Mouse (Mus musculus) kidney, embryonic 14.5 days (tissue): ENCODE data around the gene Cd83. TPM values are rescaled to one million over a fixed set of nuclear protein-coding genes. Genes with fewer than 3 reads are reported as not detected.
A peak's percentile ranks its signal among the peaks of the same experiment; 100 is the strongest.

ENCODE experiments used
- ATAC-seq: fragments of 200-750 bp; cut with Nextera tagmentation; 2 replicates; pipeline ENCODE4 v1.8.0; 2017; ENCODE audit warnings: moderate number of reproducible peaks, mild to moderate bottlenecking, moderate TSS enrichment, moderate library complexity; ENCODE audit not compliant: low FRiP score, low TSS enrichment
- H3K27ac ChIP-seq: fragments of 300-500 bp; sonication (generic); 2 replicates; pipeline ENCODE4 v1.5.1; 2014; ENCODE audit warnings: low read depth, mild to moderate bottlenecking, low read length, moderate library complexity, mixed read lengths
- H3K27me3 ChIP-seq: fragments of 300-500 bp; sonication (generic); 2 replicates; pipeline ENCODE4 v1.6.1; 2014; ENCODE audit warnings: mild to moderate bottlenecking, low read length; ENCODE audit not compliant: control insufficient read depth, insufficient read depth
- H3K36me3 ChIP-seq: fragments of 300-500 bp; sonication (generic); 2 replicates; pipeline ENCODE4 v1.6.1; 2014; ENCODE audit warnings: low read length, mixed read lengths; ENCODE audit not compliant: control insufficient read depth, insufficient read depth
- H3K4me1 ChIP-seq: fragments of 300-500 bp; sonication (generic); 2 replicates; pipeline ENCODE4 v1.6.1; 2014; ENCODE audit warnings: low read length, mixed read lengths; ENCODE audit not compliant: control insufficient read depth, insufficient read depth
- H3K4me2 ChIP-seq: fragments of 300-500 bp; sonication (generic); replicated peaks from 2 replicates; pipeline ENCODE4 v1.6.1; 2014; ENCODE audit warnings: low read depth, mild to moderate bottlenecking, low read length
- H3K4me3 ChIP-seq: fragments of 300-500 bp; sonication (generic); 2 replicates; pipeline ENCODE4 v1.5.1; 2014; ENCODE audit warnings: mild to moderate bottlenecking, low read length
- H3K9ac ChIP-seq: fragments of 300-500 bp; sonication (generic); 2 replicates; pipeline ENCODE4 v1.6.1; 2014; ENCODE audit warnings: low read depth, mild to moderate bottlenecking, low read length, moderate library complexity
- H3K9me3 ChIP-seq: fragments of 300-500 bp; sonication (generic); 2 replicates; pipeline ENCODE4 v1.6.1; 2016; ENCODE audit warnings: low read length; ENCODE audit not compliant: control insufficient read depth
- WGBS: fragments of 180-500 bp; shearing (Covaris S2); extraction: QIAGEN DNeasy Blood & Tissue Kit; methylation state at CpG from one replicate; pipeline ENCODE4 v1.1.7; 2014; 5-methylcytosine and 5-hydroxymethylcytosine counted together
- polyA plus RNA-seq: library from polyadenylated mRNA; unstranded; fragments of >200 nt; fragmentation: Nextera tagmentation; extraction: Ambion mirVana; gene quantifications from 2 replicates; pipeline ENCODE4 v1.2.1, GENCODE M21; 2014

The Cd83 gene
- polyA plus RNA-seq, 1 experiment from 2014 or later, result 34.6 TPM

DNA sequence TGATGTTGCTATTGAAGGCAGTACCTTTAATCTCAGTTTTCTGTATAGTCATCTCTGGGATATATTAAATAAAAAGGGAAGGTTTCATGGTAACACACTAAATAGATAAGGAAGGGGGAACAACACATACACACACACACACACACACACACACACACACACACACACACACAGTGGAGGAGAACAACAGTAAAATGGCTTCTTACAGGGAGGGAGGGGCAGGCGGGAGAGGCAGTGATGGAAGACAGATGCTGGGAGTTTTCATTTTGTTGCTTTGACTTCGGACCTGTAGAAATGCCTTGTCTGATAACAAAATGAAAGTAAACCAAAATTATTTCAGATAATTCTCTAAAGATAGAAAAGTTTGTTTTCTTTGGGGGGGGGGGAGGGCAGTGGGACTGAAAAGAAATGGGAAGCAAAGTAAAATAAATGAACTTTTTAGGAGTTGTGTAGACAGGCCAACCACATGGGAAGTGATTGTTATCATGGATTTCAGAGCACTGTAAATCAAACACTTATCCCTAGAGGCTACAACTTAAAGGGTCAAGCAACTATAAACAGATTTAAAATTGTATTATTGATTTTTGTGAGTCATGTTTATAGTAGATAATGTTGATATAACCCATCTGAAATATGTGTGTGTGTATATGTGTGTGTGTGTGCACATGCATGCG lies 30.0 kb upstream of the Cd83 start:
- peak overlapping the region; percentile 25; the same call in 1 of the 2 replicates for H3K27ac ChIP-seq
- H3K9ac ChIP-seq, result no peak overlapping the region
- no peaks in the 10 kb centered on the region for H3K36me3 ChIP-seq
- ATAC-seq, result 0 out of 2 replicates have a peak, but pooled peaks have one; percentile 68
- no peaks in the 10 kb centered on the region for H3K27me3 ChIP-seq
- no peaks in the 10 kb centered on the region for H3K9me3 ChIP-seq
- no peak overlapping the region for H3K4me2 ChIP-seq
- no peaks in the 10 kb centered on the region for H3K4me1 ChIP-seq
- 55% methylated on average over 3 of the region's 3 CpGs for WGBS
- no peak overlapping the region for H3K4me3 ChIP-seq

DNA sequence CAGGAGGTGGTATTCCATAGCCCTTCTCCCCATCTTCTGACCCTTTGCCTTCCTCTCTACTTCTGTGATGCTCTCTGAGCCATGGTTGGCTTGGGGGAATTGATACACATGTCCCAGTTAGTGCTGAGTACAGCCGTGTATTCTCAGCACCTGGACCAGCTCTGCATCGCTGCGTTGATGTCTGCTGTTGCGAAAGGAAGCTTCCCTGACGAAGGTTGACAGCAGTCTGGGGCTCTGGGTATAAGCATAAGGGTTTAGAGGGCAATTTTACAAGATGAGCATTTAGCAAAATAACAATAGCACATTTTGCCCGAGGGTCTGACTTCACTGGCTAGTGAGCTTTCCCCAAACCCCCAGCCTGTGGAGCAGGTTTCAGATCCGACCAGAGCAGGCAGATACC lies 29.0 kb upstream of the Cd83 start:
- no peaks in the 10 kb centered on the region for H3K4me1 ChIP-seq
- H3K36me3 ChIP-seq, result no peaks in the 10 kb centered on the region
- no peaks in the 10 kb centered on the region for H3K9me3 ChIP-seq
- 76% methylated on average over 7 of the region's 7 CpGs for WGBS
- no peaks in the 10 kb centered on the region for H3K27me3 ChIP-seq
- H3K4me2 ChIP-seq, result no peak overlapping the region
- no peak for ATAC-seq
- H3K27ac ChIP-seq, result no peak overlapping the region
- H3K4me3 ChIP-seq, result no peak overlapping the region
- H3K9ac ChIP-seq, result no peak overlapping the region

DNA sequence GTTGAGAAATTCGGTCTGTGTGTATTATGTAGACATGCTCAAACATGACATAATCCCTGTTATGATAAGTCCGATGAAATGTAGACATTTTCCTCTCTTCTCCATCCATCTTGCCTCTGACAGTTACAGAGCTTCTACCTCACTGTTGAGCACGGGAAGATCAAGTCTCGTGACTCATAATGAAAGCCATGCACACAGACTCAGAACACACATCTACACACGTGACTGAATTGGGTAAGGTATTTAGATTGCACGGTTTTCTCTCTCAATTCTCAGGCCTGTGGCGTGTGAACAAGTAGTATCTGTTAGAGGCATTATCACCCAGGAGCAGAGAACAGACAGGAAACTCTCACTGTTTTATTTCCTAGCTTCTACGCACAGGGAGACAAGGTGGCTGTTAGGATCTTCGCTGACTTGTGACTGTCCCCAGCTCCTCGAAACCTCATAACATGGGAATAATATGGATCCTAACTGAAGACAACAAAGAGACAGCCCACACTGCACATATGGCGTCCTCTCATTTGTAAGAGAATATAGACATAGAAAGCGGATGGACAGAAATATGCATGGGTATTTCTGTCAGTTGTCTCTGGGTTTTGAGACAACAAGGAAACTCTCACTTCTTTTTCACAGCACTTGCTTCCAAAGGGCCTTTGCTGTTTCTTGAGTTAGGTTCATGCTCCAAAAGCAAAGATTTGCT lies 23.3 kb upstream of the Cd83 start:
- H3K4me2 ChIP-seq, result no peak overlapping the region
- no peaks in the 10 kb centered on the region for H3K27me3 ChIP-seq
- no peak for ATAC-seq
- no peak overlapping the region for H3K27ac ChIP-seq
- no peak overlapping the region for H3K4me3 ChIP-seq
- no peaks in the 10 kb centered on the region for H3K9me3 ChIP-seq
- 87% methylated on average over 12 of the region's 12 CpGs for WGBS
- no peak overlapping the region for H3K9ac ChIP-seq
- no peaks in the 10 kb centered on the region for H3K36me3 ChIP-seq
- H3K4me1 ChIP-seq, result no peaks in the 10 kb centered on the region

DNA sequence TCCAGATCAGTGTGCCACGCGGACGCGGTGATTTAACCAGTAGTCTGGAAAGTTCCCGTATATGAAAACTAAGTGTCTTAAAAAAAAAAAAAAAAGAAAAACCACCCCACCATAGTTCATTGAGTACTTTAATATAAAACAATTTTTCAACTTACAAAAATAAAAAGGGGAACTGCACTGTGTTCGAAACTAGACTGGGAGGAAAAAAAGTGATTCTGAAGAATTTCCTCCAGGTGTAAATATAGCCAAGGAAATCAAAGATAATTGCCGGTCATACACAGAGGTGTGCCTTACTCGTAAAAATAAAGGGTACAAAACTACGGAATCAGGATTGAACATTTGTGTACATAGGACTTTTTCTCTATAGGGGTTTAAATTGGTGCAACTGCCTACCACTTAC lies 21.7 kb upstream of the Cd83 start:
- Histone ChIP-seq H3K27ac (no peak overlapping the region), H3K4me2 (no peak overlapping the region), H3K27me3 (no peaks in the 10 kb centered on the region), H3K4me3 (no peak overlapping the region), H3K9me3 (no peaks in the 10 kb centered on the region), H3K4me1 (no peaks in the 10 kb centered on the region), H3K9ac (no peak overlapping the region), H3K36me3 (no peaks in the 10 kb centered on the region)
- no peak for ATAC-seq
- 96% methylated on average over 9 of the region's 9 CpGs for WGBS

GRCm38 (mm10) chr13:43763301-43763994 lies 21.1 kb upstream of the Cd83 start:
- Histone ChIP-seq H3K27me3 (no peaks in the 10 kb centered on the region), H3K4me2 (no peak overlapping the region), H3K4me1 (no peaks in the 10 kb centered on the region), H3K27ac (no peak overlapping the region), H3K9me3 (no peaks in the 10 kb centered on the region), H3K9ac (no peak overlapping the region), H3K36me3 (no peaks in the 10 kb centered on the region), H3K4me3 (no peak overlapping the region)
- 95% methylated on average over 12 of the region's 12 CpGs for WGBS
- ATAC-seq, result no peak

GRCm38 (mm10) chr13:43763995-43764579 lies 20.5 kb upstream of the Cd83 start:
- ATAC-seq, result no peak
- 71% methylated on average over 8 of the region's 8 CpGs for WGBS
- Histone ChIP-seq H3K9me3 (no peaks in the 10 kb centered on the region), H3K27me3 (no peaks in the 10 kb centered on the region), H3K4me1 (no peaks in the 10 kb centered on the region), H3K4me3 (no peak overlapping the region), H3K4me2 (no peak overlapping the region), H3K36me3 (no peaks in the 10 kb centered on the region), H3K9ac (no peak overlapping the region), H3K27ac (no peak overlapping the region)

DNA sequence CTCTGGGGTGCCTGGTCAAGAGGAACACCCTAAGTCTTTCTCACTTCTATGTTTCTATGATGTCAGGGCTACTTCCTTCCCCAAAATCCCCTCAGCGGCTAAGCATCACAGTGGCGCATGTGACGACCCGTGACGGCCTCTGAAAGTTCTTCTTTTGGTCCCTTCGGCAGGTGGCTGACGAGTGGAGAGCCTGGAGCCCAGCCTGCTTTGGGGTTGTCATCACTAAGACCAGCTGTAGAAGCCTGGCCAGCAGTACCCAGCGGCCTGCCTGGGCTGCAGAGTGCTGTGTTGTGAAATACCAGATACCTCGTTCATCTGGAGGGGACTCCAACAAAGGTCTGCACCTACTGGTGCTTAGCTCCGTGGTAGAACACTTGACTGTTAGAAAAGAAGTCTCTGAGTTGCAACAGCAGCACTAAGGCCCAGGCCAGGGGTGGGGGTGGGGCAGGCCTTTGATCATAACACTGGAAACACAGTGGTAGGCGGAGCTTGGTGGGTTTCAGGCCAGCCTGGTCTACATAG lies 19.2 kb upstream of the Cd83 start:
- ATAC-seq, result no peak
- H3K4me3 ChIP-seq, result no peak overlapping the region
- no peaks in the 10 kb centered on the region for H3K36me3 ChIP-seq
- no peaks in the 10 kb centered on the region for H3K4me1 ChIP-seq
- no peak overlapping the region for H3K4me2 ChIP-seq
- no peak overlapping the region for H3K9ac ChIP-seq
- 76% methylated on average over 11 of the region's 11 CpGs for WGBS
- H3K27ac ChIP-seq, result no peak overlapping the region
- no peaks in the 10 kb centered on the region for H3K27me3 ChIP-seq
- H3K9me3 ChIP-seq, result no peaks in the 10 kb centered on the region

DNA sequence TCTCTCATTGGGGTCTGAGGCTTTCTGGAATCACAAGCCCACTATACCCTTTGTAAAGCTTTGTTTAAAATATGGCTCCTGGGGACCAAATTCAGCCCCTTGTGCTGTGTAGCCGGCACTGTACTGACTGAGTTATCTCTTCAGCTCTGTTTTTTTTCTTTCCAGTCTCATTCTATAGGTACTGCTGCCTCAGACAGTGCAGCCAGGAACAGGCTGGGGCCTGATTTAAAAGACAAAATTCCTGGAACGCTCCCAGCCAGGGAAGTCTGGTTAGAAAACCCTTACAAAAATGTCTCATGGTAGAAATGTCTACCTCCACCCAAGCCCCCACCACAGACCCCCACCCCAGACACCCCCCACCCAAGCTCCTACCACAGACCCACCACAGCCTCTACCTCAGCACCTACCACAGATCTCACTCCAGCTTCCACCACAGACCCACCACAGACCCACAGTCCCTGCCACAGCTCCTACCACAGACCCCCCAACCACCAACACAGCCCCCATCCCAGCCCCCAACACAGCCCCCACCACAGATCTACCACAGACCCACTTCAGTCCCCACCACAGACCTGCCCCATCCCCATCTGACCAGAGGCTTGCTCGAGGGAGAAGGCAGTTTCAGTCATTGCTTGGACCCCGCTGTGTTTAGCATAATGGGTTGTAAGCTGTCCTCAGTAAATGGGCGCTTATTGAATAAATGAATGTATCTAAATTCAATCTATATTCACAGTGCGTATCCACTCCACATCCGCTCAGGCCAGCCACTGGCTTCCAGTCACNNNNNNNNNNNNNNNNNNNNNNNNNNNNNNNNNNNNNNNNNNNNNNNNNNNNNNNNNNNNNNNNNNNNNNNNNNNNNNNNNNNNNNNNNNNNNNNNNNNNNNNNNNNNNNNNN lies 17.5 kb upstream of the Cd83 start:
- H3K9ac ChIP-seq, result no peak overlapping the region
- H3K27me3 ChIP-seq, result no peaks in the 10 kb centered on the region
- WGBS, result 78% methylated on average over 7 of the region's 7 CpGs
- no peak overlapping the region for H3K4me2 ChIP-seq
- H3K4me1 ChIP-seq, result no peaks in the 10 kb centered on the region
- no peaks in the 10 kb centered on the region for H3K9me3 ChIP-seq
- ATAC-seq, result peak; percentile 34; the same call in 1 of the 2 replicates
- H3K27ac ChIP-seq, result no peak overlapping the region
- no peak overlapping the region for H3K4me3 ChIP-seq
- H3K36me3 ChIP-seq, result no peaks in the 10 kb centered on the region
